Mouse (Mus musculus) c-Kit-negative CD71-positive TER-119-positive erythroid progenitor cells, embryonic 14.5 days (primary cell): ENCODE measurements at regions not wholly inside any gene's neighbourhood (a gene's known extent, or its start where the extent isn't known, plus 50 kb on each side); places are given as distances from the start of the nearest gene placed in this dataset.

Experiments
- DNase-seq: peaks from one replicate; pipeline ENCODE4 v3.0.0-alpha.2; 2013; ENCODE audit warnings: low read depth, low spot score

DNA sequence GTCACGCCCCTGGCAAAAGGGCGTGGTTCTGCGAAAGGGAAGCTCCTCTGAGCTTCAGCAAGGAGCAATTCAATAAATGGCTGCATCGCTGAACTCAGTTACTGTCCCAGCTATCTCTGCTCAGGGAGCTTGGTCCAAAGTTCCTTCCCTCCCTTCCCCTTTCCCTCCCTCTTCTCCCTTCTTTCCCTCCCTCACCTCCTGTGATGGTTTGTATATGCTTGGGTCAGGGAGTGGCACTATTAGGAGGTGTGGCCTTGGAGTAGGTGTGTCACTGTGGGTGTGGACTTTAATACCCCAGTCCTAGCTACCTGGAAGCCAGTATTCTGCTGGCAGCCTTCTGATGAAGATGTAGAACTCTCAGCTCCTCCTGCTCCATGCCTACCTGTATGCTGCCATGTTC is 120.5 kb downstream of the Erv3 start:
- DNase-seq = no peak

DNA sequence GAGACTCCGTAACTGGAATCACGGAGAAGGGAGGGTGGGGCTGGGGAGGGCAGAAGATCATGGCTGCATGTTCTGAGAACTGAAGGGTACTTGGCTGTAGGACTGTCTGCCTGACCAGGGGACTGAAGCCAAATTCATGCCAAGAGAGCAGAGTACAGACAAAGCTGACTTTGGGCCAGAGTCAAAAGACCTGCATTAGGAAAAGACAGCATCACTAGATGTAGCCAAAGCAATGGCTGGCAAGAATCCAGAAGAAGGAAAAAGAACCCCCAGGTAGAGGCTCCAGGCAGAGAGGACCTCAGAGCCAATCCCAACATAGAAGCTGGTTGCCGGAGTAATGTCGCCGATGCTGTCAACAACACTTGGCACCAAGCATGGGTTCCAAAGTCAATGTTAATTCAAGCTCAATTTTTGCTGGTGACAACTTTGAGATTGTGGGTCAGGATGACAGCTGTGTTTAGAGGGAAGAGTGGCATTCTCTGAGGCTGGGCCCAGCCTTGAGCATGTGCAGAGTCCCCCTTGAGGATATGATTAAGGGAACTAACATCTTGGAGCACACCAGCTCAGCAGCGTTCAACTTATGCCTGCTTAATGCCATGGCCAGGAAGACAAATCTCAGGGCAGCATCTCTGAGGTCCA is 124.7 kb downstream of the Erv3 start:
- DNase-seq = no peak

DNA sequence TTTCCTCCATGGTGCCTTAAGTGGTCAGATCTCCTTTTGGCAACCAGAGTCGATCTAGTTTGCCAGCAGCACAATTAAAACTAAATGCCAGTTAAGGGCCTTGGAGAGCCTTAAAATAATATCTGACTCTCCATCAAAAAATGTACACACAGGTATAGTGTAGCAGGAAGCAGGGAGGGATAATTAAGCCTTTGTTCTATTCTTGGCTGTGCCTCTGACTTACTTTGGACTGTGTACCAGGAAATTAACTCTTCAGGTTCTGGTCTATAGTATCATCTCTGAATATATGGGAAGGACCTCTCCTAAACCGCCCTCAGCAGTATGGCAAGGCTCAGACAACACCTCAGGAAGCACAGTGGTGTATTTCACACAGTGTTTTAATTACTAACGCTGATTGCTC is 133.0 kb downstream of the Erv3 start:
- DNase-seq = no peak

DNA sequence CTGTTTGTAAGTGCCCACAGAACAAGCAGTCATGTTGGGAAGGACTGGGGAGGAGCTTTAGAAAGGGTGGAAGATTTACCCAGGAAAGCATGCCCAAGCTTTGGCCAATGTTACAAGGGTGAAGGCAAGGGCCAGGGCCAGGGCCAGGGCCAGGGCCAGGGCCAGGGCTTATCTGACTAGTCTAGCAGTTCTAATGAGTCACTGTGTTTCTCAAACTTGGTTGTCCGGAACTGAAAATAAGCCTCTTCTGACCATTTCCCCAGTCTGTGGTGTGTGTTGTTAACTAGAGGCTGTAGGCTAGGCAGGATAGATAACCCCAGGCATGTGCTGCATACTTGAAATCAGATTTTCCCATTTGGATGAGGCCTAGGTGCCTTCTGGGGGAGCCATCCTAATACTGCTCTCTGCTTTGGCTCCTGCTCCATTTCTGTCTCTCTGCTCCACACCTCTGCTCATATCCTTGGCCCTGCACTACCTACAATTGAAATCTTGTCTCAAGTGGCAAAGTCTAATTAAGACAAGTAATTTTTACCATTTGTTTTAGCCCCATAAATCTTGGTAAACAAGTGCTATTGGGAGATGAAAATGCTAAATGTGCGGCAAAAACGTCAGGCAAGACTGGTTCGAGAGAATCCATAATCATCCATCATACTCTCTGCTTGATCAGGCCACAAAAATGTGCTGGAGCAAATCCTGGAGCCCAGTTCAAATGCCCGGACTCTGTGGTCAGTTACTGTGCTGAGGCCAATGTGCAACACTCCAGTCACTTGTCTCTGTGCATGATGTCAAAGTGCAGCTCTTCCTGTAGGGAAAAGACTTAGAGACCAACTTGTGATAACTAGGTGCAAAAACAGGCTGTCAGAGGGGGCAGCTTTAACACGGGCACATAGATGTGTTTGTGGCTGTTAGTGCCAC is 137.7 kb downstream of the Erv3 start:
- DNase-seq = no peak

DNA sequence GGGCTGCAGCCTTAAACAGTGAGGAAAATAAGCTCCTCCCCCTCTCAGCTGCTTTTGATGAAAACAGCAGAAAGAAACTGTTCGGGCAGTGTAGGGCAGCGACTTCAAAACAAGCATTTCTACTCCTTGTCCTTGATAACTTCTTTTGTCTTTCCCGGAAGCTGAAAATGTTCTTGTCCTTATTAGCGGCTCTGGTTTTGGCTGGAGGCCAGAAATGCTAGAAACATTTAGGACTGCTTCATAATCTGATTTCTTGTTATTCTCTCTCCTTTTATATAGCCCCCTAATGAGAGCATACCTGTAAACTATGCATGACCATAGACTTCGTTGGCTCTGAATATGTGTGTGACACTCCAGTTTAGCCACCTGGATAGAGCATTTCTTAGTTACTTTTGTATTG is 142.0 kb downstream of the Erv3 start:
- no peak for DNase-seq

DNA sequence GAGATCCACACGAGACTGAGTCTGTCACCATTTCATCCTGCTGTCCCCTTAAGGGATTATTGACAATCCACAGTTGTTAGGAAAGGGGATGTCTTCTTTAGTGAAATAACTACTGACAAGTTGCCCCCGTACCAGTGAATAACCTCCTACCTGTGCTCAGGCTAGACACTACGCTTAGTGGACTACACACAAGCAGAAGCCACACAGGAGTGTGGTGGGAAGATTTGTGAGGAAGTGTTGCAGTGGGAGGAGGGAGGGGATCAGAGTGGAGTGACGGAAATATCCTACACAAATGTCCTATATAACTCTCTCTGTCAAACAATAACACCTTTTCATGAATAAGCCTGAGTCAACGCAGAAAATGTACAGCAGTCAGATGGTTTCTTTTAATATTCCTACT is 142.7 kb downstream of the Erv3 start:
- no peak for DNase-seq

DNA sequence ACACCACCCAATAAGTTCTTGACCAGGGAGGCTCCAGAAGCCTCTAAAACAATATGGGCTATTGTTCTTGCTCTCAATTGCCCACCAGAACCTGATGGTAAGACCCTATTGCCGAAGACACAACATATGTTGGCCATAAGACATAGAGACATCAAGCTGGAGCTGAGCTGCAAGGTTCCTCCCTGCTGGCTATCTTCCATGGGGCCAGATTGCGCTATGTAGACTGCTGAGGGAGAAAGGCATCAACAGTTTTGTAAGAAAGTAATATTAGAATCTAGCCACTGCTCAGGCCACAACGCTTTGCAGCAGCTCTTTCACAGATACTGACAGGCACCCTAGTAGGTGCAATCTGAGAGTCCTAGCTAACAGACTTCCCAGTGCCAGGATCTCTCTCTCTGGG is 144.2 kb downstream of the Erv3 start:
- DNase-seq = no peak

DNA sequence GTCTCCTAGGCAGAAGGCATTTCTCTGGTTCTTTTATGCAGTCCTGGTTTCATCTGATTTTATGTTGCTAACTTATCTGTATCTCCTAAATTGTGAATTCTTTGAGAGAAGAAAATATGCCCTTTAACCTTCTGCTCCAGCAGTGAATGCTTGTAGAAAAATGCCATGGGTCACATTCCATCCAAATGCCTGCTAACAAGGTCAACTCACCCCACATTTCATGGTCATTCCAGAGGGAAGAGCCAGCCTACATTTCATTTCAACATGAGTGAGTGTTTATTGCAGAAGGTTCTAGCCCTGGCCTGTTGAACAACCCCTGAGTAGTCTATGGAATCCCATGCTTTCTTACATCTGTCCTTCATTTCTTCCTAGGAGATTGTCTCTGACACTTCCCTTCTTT is 147.7 kb downstream of the Erv3 start:
- no peak for DNase-seq

DNA sequence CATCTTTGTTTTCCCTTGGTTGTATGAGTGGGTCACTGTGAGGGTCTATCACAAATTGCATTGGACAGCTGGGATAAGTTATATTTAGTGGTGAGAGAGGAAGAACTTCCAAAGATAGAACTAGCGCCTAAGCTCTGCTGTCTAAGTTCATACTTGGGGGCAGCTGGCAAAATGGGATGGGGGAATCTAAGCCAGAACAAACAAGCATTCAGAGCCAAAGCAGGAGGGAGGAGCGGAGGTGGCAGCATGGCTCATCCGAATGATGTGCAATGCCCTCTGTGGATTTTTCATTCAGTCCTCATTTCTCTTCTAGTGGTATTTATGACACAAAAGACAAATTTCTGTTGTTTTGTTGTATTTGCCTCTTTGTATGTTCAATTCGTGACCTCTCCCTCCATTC is 144.5 kb upstream of the Adra1d start:
- DNase-seq = no peak

DNA sequence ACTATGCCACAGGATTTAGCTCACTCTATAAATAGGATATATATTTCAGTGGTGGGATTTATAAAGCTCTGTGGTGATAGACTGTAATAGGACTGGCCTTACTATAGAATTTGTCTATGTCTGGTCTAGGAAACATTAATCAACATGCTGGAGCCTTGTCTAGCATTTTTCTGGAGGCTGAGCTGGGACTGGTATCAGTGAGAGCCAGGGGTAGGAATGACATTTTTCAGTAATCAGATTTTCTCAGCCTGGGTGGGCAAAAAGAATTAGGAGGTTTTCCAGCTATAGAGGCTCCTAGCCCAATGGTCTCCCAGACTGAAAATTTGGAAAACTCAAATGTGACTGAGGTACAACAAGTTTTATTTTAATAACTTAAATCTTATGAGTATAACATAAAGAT is 142.3 kb upstream of the Adra1d start:
- DNase-seq = no peak

DNA sequence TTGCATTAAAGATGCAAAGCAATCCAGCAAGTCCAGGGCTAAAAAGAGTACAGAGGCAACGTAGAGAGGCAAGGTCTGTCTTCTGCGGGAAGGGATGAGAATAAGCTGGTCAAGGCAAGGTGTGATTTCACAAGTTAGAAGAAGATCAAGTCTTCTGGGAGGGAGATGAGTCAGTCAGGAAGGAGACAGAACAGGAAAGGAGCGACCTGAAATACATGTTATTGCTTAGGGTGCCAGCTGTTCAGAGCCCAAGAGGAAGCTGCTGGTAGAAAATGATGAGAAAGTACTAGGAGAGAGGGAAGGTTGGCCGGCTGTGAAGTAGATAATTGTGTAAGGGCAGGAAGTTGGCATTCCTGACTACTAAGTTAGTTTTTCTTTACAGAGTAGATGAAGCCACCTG is 140.1 kb upstream of the Adra1d start:
- DNase-seq = no peak

DNA sequence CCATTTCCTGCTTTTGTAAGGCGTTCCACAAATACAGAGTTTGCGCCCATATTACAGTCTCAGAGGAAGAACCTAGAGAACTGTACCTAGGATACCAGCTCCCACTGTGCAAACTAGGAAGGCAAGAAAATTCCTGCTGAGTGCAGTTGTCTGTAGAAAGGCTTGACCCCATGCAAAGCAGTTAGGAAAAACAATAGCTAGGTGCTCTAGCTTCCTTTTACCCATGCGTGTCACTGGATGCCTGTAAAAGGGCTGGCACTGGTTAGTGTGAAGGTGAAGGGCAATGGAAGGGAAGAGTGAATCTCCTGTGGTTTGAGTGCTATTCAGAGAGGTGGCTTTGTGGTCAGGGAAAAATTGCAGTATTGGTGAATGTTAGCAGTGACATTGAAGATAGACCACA is 137.7 kb upstream of the Adra1d start:
- no peak for DNase-seq

DNA sequence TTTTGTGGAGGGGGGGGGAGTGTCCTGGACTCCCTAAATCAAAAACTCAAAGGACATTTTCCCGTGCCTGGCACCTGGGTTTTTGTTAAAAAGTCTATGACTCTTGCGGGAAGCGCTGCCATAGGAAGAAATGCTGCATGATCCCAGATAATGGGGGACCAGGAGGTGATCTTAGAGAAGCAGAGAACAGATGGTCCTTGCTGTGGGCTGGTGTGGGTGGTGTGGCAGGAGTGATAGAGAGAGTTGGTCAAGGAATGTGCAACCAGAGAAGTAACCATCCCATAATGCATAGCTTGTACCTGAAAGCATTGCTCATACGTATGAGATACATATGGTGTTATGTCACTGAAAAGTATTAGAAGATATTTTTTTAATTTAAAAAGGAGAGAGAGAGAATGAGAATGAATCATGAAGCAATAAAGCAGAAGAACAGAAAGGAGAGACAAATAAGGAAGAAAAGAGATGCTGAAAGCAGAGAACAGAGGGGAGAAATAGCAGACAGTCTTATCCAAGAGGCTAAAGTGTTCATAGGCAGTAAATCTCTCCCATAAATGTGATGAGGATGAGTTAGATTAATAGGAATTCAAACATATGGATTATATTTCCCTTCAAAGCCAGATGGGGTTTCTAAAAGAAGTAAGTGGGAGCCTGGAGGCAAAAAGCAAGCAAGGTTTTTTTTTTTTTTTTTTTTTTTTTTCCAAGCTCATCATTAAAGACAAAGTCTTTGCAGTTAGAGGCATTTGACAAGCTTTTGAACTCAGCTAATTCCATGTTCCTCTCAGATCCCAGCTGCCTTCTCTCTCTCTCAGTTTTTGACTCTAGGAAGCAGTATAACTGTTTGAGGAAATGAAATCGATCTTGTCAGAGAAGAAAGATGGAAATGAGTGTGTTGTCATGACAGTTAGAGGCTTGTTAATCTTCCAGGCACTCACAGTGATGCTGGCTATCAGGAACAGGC is 136.2 kb upstream of the Adra1d start:
- DNase-seq = no peak

DNA sequence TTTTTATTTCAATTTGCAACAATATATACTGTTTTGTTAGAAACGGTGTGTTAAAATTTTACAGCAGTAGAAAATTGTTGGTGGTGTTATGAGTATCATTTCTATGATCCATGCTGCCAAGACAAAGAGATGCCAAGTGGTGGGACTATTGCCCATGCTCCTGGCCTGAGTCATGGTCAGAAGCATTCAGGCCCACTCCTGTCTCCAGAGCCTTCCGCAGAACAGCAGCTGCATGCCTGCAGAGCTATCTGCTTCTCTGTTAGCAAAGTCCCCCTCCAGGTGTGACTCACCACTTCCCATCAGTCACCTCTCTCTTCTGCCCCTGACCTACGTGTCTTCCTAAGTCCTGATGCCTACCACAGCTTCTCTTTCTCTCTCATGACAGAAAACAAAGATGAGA is 134.2 kb upstream of the Adra1d start:
- DNase-seq = no peak

DNA sequence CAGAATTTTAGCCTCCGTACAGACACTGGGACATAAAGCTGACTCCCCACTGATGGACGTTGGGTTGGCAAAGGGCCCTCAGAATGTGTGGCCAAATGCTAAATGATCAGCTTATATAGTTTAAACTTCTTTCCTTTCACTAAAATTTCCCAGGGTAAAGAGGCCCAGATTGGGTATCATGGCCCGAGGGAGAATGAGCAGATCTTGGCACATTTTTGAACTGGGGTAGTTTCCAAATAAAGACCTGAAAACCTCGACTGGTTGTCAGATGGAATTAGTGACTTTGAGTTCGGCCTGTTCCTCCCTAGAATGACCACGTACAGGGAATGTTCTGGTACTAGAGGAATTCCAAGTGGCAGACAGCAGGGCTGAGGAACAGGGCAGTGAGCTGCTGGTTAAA is 127.9 kb upstream of the Adra1d start:
- DNase-seq = no peak

DNA sequence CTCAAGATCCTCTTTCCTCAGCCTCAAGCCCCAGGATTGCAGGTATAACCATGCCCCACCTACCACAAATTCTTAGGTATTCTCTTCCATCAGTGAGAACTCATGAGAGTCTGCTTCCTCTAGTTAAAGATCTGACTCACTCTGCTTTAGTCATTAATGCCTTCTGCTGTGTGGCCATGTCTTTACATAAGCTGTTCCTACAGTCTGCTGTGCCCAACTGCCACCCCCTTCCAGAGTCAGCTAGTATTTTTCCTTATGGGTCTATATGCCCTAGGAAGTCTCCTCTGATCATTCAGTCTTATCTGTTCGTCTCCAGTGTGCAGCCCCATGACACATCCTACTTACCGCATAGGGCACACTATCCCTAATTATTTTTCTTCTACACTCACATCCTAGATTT is 126.2 kb upstream of the Adra1d start:
- DNase-seq = no peak

DNA sequence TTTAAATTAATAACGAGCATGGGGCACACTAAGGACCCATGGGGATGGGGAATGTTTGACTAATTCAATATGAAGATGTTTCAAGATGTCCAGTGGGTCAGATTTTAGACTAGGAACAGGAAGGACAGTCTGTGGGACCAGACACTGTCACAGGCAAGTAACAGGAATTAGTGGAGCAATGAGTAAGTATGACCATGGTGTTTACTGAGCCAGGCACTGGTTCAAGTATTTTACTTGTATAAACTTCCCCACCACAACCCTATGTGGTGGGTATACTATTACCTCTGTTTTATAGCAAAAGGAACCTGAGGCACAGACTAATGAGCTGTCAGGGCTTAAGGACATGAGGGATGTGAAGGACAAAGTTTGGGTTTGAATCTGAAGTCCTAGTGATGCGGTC is 125.4 kb upstream of the Adra1d start:
- DNase-seq = no peak

DNA sequence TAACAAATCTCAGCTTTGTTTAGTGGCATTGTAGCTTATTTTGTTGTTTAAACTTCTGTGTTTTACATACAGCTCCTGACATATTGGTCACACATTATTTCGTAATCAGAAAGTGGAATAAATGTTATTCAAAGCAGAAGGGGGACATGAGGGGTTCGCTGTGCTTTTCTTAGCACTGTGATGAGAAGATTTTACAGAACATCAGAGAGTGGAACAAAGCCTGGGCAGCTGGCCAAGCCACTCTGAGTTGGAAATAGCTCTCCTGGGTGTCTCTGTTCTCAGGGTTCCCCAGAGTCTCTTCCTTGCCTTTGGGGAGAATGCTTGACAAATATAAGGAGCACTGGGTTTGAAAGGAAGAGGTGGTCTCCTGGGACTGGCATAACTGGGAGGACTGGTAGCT is 124.7 kb upstream of the Adra1d start:
- no peak for DNase-seq

DNA sequence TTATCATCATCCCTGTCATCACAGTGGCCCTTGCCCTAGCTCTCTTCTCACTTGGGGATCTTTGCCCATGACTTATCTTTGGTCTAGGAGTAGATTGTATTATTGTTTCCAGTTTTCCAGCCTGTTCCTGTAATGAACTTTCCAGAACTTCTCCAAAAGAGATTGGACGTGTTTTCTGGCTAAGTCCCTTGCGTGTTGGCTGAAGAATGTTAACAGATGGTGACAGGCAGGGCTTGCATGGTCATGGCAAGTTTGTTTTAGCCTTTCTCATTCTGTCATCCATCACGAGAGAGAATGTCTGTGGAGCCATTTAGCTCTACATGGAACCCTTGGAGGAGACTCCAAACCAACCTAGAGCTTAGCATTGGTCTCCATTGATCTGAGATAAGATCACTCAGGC is 123.2 kb upstream of the Adra1d start:
- no peak for DNase-seq

DNA sequence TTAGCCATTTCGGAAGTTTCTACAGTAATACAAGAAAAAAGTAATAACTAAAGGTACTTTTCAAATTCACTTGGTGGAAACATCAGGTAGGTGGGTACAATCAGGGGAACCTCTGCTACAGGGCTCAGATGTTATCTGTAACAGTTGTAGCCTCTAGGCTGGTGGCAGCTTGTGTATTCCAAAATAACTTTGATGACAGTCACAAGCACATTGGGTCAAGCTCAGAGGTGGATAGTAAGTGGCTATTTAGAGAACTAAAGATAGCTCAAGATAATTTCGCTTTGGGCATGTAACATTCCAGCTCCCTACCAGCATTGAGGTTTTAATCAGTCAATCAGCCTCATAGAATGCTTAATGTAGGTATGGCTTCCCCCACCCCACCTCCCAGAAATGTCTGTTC is 121.7 kb upstream of the Adra1d start:
- DNase-seq = no peak

DNA sequence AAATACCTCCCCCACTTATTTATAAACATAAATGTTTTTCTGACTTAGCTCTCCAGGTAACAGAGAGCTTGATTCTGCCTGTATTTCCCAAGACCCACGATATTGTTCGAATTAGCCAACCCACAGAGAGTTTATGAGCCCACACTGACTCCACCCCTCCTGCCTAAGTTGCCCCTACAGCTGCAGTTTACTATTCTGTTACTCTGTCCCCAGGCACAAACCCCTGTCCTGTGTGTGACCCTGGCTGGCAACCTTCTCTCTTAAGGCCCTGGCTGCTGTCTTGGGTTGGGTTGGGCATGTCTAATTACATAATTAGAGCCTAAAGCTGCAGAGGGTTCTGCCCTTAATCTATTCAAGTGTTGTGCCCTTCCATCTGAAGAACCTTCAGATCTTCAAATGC is 116.4 kb upstream of the Adra1d start:
- DNase-seq = no peak

DNA sequence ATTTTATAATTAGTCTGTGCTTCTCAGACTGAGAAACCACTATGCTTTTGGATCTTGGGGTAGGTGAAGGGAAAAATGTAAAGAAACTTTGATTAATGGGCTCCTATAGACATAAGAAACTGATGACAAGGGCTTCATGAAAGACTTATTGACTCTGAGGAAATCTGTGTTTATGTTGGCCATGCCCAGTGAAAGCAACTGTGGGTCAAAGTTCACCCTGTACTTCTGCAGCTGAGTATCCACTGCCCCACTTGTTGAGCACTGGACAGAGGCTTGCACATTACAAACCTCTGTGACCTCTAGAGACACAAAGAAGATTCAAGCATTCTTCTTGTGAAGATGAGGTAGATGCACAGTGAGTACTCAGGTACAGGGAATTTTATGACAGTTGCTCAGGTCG is 114.7 kb upstream of the Adra1d start:
- DNase-seq = no peak
